Mouse (Mus musculus) gastrocnemius, adult 18-20 months (tissue): ENCODE data around the gene Mecom. TPM values are rescaled to one million over a fixed set of nuclear protein-coding genes. Genes with fewer than 3 reads are reported as not detected.
A peak's percentile ranks its signal among the peaks of the same experiment; 100 is the strongest.

ENCODE experiments used
- DNase-seq: peaks from one replicate; pipeline ENCODE4 v3.0.0; 2021; ENCODE audit warnings: low spot score
- total RNA-seq, 2 experiments: library from RNA; stranded (reverse); gene quantifications; 2 replicates each; pipeline ENCODE4 v1.2.3; 2021

Gene Mecom
- total RNA-seq, 2 experiments from 2014 or later = 4.2 to 6.1 TPM

- no peak for DNase-seq
Observed at GRCm38 (mm10) chr3:30043525-30043924, 504.3 kb downstream of the Mecom start.

GRCm38 (mm10) chr3:30038545-30038944, 509.3 kb downstream of the Mecom start:
- no peak for DNase-seq

GRCm38 (mm10) chr3:30019961-30020360, 527.8 kb downstream of the Mecom start:
- no peak for DNase-seq

- DNase-seq = no peak
Observed at GRCm38 (mm10) chr3:30019411-30019810, 528.4 kb downstream of the Mecom start.

- no peak for DNase-seq
Observed at GRCm38 (mm10) chr3:30018202-30018601, 529.6 kb downstream of the Mecom start.

GRCm38 (mm10) chr3:30016766-30017165, 531.0 kb downstream of the Mecom start:
- DNase-seq = no peak

GRCm38 (mm10) chr3:30014962-30015660, 532.7 kb downstream of the Mecom start:
- peak; percentile 67 for DNase-seq

GRCm38 (mm10) chr3:30014279-30014678, 533.5 kb downstream of the Mecom start:
- no peak for DNase-seq

GRCm38 (mm10) chr3:30013416-30013815, 534.4 kb downstream of the Mecom start:
- no peak for DNase-seq

GRCm38 (mm10) chr3:30012666-30013365, 535.0 kb downstream of the Mecom start:
- peak; percentile 68 for DNase-seq

GRCm38 (mm10) chr3:30012150-30012549, 535.7 kb downstream of the Mecom start:
- DNase-seq = peak; percentile 73

- no peak for DNase-seq
Observed at GRCm38 (mm10) chr3:30011712-30012111, 536.1 kb downstream of the Mecom start.

GRCm38 (mm10) chr3:30010889-30011288, 536.9 kb downstream of the Mecom start:
- no peak for DNase-seq

GRCm38 (mm10) chr3:30009596-30009995, 538.2 kb downstream of the Mecom start:
- no peak for DNase-seq

- DNase-seq = no peak
Observed at GRCm38 (mm10) chr3:30004888-30005405, 542.9 kb downstream of the Mecom start.

GRCm38 (mm10) chr3:30000260-30000659, 547.5 kb downstream of the Mecom start:
- DNase-seq = no peak

- no peak for DNase-seq
Observed at GRCm38 (mm10) chr3:29999035-29999434, 548.8 kb downstream of the Mecom start.

GRCm38 (mm10) chr3:29997068-29997467, 550.7 kb downstream of the Mecom start:
- no peak for DNase-seq

GRCm38 (mm10) chr3:29993346-29993745, 554.5 kb downstream of the Mecom start:
- no peak for DNase-seq

GRCm38 (mm10) chr3:29991523-29991922, 556.3 kb downstream of the Mecom start:
- DNase-seq = no peak

- DNase-seq = no peak
Observed at GRCm38 (mm10) chr3:29984431-29984830, 563.4 kb downstream of the Mecom start.

- no peak for DNase-seq
Observed at GRCm38 (mm10) chr3:29981259-29981910, 566.4 kb downstream of the Mecom start.
